Mouse (Mus musculus) forebrain, embryonic 16.5 days (tissue): ENCODE measurements around the gene Tsacc. TPM values are rescaled to one million over a fixed set of nuclear protein-coding genes. Genes with fewer than 3 reads are reported as not detected.

ENCODE experiments used
- ATAC-seq: fragments of 200-750 bp; cut with Nextera tagmentation; 2 replicates; pipeline ENCODE4 v1.8.0; 2017; ENCODE audit warnings: mild to moderate bottlenecking, moderate library complexity
- H3K27ac ChIP-seq: fragments of 300-500 bp; sonication (generic); 2 replicates; pipeline ENCODE4 v1.5.1; 2014; ENCODE audit warnings: low read length, control low read depth
- H3K27me3 ChIP-seq: fragments of 300-500 bp; sonication (generic); replicated peaks from 2 replicates; pipeline ENCODE4 v1.6.1; 2014; ENCODE audit warnings: low read length; ENCODE audit not compliant: control insufficient read depth, insufficient read depth
- H3K36me3 ChIP-seq: fragments of 300-500 bp; sonication (generic); 2 replicates; pipeline ENCODE4 v1.6.1; 2014; ENCODE audit not compliant: control insufficient read depth, insufficient read depth
- H3K4me1 ChIP-seq: fragments of 300-500 bp; sonication (generic); replicated peaks from 2 replicates; pipeline ENCODE4 v1.6.1; 2014; ENCODE audit warnings: low read length; ENCODE audit not compliant: control insufficient read depth, insufficient read depth
- H3K4me2 ChIP-seq: fragments of 300-500 bp; sonication (generic); 2 replicates; pipeline ENCODE4 v1.6.1; 2014; ENCODE audit warnings: mild to moderate bottlenecking, low read length, control low read depth
- H3K4me3 ChIP-seq: fragments of 300-500 bp; sonication (generic); replicated peaks from 2 replicates; pipeline ENCODE4 v1.5.1; 2014; ENCODE audit warnings: mild to moderate bottlenecking, low read length, control low read depth
- H3K9ac ChIP-seq: fragments of 300-500 bp; sonication (generic); replicated peaks from 2 replicates; pipeline ENCODE4 v1.6.1; 2014; ENCODE audit warnings: low read depth, low read length, control low read depth
- H3K9me3 ChIP-seq: fragments of 300-500 bp; sonication (generic); 2 replicates; pipeline ENCODE4 v1.6.1; 2016; ENCODE audit warnings: low read length; ENCODE audit not compliant: control insufficient read depth
- WGBS: fragments of 180-500 bp; shearing (Covaris S2); extraction: QIAGEN DNeasy Blood & Tissue Kit; methylation state at CpG from one replicate; pipeline ENCODE4 v1.1.7; 2014; 5-methylcytosine and 5-hydroxymethylcytosine counted together
- polyA plus RNA-seq: library from polyadenylated mRNA; unstranded; fragments of >200 nt; fragmentation: Nextera tagmentation; extraction: Ambion mirVana; gene quantifications from 2 replicates; pipeline ENCODE4 v1.2.1, GENCODE M21; 2015

Tsacc gene
- polyA plus RNA-seq, result 8.5 and 10.4 TPM in 2 replicates

DNA sequence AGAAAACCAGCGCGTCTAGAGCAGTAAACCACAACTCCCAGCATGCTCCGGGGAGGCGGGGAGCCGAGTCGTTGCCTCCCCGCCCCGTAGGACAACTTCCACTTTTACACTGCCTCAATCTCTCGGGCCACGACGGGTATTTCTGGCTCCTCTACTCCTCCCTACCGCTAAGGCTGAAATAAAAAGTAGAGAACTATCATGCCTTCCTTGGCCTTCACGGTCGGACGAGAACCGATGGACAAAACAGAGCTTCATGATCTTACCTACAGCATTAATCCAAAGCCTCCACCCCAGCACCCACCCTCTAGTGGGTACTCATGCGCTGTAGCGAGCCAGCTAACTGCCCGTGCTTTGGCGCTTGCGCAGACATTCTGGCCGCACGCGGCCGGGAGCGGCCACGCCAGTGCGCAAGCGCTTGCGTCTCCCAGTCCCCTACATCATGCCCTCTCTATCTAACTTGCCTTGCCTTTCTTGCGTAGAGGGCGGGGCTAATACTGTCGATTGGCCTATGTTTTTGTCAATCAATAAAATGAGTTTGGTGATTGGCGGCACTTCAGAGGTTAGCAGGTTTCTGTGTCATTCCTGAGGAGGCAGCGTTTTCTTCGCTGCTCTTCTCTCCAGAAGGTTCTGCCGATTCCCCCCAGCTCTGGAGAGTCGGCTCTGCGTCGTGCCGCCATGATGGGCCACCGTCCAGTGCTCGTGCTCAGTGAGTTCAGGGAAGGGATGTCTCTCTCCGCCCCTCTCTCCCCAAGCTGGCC lies at the start of gene Tsacc, which contains the start of gene Cct3:
TSS of gene Tsacc (minus strand) at position 439 of the 758 bp plus-strand sequence.
TSS of gene Cct3 (plus strand) at position 556 of the 758 bp plus-strand sequence.
- peak within 1 kb of the TSS; percentile 72 for H3K4me2 ChIP-seq
- H3K4me3 ChIP-seq, result peak within 1 kb of the TSS; percentile 57
- peak within 1 kb of the TSS; percentile 89 for H3K27ac ChIP-seq
- peak within 1 kb of the TSS; percentile 66 for H3K9ac ChIP-seq
- H3K4me1 ChIP-seq, result peaks cover 15% of the 10 kb centered on the region
- ATAC-seq, result peak; percentile 99
- WGBS, result under 1% methylated on average over 44 of the region's 44 CpGs
- no peaks in the 10 kb centered on the region for H3K27me3 ChIP-seq
- no peaks in the 10 kb centered on the region for H3K9me3 ChIP-seq
- H3K36me3 ChIP-seq, result peaks cover 18% of the 10 kb centered on the region

GRCm38 (mm10) chr3:88339006-88339405 lies 42.2 kb upstream of the Tsacc start:
- H3K36me3 ChIP-seq, result peaks cover 20% of the 10 kb centered on the region
- H3K9me3 ChIP-seq, result no peaks in the 10 kb centered on the region
- H3K4me3 ChIP-seq, result no peak overlapping the region
- ATAC-seq, result no peak
- H3K4me2 ChIP-seq, result no peak overlapping the region
- no peak overlapping the region for H3K9ac ChIP-seq
- H3K27ac ChIP-seq, result no peak overlapping the region
- 67% methylated on average over 3 of the region's 3 CpGs for WGBS
- H3K4me1 ChIP-seq, result peaks cover 20% of the 10 kb centered on the region
- no peaks in the 10 kb centered on the region for H3K27me3 ChIP-seq

DNA sequence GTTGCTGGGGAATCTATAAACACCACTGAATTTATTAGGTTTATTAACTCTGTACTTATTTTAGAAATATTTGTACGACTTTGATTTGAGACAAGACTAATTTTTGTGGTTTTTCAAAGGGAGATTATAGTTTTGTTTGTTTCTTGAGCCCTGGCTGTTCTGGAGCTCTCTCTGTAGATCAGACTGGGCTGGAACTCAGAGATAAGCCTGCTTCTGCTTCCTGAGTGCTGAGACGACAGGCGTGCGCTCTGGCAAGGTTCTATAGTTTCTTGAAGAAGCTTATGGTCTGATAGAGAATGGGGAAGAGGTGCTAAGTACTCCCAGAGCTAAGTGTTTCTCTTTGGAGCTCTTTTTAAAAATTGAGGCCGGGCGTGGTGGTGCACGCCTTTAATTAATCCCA lies 41.5 kb upstream of the Tsacc start:
- no peak overlapping the region for H3K27ac ChIP-seq
- H3K36me3 ChIP-seq, result peaks cover 13% of the 10 kb centered on the region
- no peak overlapping the region for H3K9ac ChIP-seq
- H3K4me3 ChIP-seq, result no peak overlapping the region
- no peak for ATAC-seq
- 96% methylated on average over 7 of the region's 7 CpGs for WGBS
- H3K9me3 ChIP-seq, result no peaks in the 10 kb centered on the region
- peaks cover 20% of the 10 kb centered on the region for H3K4me1 ChIP-seq
- no peaks in the 10 kb centered on the region for H3K27me3 ChIP-seq
- H3K4me2 ChIP-seq, result no peak overlapping the region

GRCm38 (mm10) chr3:88337367-88338020 lies 40.7 kb upstream of the Tsacc start:
- Histone ChIP-seq H3K4me3 (no peak overlapping the region), H3K4me1 (peaks cover 20% of the 10 kb centered on the region), H3K9me3 (no peaks in the 10 kb centered on the region), H3K36me3 (peaks cover 5% of the 10 kb centered on the region; the same call in 1 of the 2 replicates), H3K27me3 (no peaks in the 10 kb centered on the region), H3K9ac (no peak overlapping the region), H3K4me2 (no peak overlapping the region), H3K27ac (no peak overlapping the region)
- no peak for ATAC-seq
- WGBS, result 90% methylated on average over 11 of the region's 11 CpGs

DNA sequence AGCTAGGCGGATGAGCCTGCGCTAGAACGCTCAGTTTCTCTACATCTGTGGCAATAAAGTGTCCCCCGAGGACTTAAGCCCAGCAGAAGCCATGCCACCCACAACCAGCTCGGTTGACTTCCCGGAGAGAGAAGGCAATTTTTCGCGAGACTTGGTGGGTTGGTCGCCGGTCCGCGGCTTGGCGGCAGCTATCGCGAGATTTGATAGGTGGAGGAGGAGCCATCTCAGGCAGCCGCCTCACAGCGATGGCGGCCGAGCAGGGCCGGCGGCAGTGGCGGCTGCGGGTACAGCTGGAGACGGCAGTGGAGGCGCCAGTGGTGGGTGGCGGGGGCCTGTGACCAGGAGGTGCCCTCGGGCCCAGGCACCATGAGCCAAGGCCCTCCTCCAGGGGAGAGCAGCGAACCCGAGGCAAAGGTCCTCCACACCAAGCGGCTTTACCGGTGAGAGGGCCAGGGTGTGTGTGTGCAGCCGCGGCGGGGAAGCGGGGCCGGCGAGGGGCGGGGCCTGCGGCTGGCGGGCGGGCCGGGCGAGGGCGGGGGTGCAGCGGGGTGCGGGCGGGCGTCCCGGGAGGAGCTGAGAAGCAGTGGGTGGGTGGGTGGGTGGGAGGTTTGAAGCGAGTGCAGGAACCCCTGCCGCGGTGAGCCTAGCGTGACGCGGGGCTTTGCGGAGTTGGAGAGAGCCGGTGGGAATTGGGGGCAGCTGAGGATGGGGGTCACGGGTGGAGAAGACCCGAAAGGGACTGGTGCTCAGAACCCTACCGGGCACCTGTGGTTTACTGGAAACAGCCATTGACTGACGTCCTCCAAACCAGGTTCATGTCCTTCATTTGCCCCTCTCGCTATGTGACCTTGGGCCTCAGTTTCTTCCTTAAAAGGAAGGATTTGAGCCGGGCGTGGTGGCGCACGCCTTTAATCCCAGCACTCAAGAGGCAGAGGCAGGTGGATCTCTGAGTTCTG lies 39.5 kb upstream of the Tsacc start, which contains the start of the genes Tmem79 and Smg5:
TSS of gene Tmem79 (minus strand) at position 91 of the 956 bp plus-strand sequence.
TSS of gene Smg5 (plus strand) at position 203 of the 956 bp plus-strand sequence.
- Histone ChIP-seq H3K9ac (peak within 1 kb of the TSS; percentile 98), H3K27me3 (no peaks in the 10 kb centered on the region), H3K9me3 (no peaks in the 10 kb centered on the region), H3K4me2 (peak within 1 kb of the TSS; percentile 78), H3K4me3 (peak within 1 kb of the TSS; percentile 54), H3K27ac (peak within 1 kb of the TSS; percentile 95), H3K36me3 (no peaks in the 10 kb centered on the region), H3K4me1 (peaks cover 20% of the 10 kb centered on the region)
- WGBS, result 2% methylated on average over 57 of the region's 66 CpGs
- ATAC-seq, result peak; percentile 97

GRCm38 (mm10) chr3:88335436-88336053 lies 38.7 kb upstream of the Tsacc start:
- peak overlapping the region; percentile 78 for H3K4me2 ChIP-seq
- WGBS, result 1% methylated on average over 27 of the region's 27 CpGs
- ATAC-seq, result no peak; the same call in none of the 2 replicates
- H3K9me3 ChIP-seq, result no peaks in the 10 kb centered on the region
- no peaks in the 10 kb centered on the region for H3K27me3 ChIP-seq
- H3K27ac ChIP-seq, result peak overlapping the region; percentile 64
- H3K36me3 ChIP-seq, result no peaks in the 10 kb centered on the region
- H3K4me3 ChIP-seq, result peak overlapping the region; percentile 54
- H3K4me1 ChIP-seq, result peaks cover 20% of the 10 kb centered on the region
- H3K9ac ChIP-seq, result peak overlapping the region; percentile 98

DNA sequence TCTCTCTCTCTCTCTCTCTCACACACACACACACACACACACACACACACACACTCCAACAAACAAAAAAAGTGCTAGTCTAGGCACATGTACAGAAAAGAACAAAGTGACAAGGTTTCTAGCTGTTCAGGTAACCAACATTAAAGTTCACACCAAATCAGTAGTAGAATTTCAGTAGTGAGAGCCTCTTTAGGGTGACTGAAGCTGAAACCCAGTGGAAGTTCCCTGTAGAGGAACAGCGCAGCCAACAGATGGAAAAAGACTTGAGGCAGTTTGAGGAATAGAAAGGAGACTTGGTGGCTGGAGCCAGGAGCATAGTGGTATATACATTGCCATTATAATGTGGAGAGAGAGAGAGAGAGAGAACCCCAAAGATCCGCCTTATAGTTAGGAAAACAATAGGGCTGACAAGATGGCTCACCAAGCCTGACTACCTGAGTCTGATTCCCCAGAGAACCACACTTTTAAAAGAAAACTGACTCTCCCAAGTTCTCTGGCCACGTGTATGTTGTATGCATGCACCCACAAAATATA lies 38.2 kb upstream of the Tsacc start:
- no peaks in the 10 kb centered on the region for H3K9me3 ChIP-seq
- H3K27ac ChIP-seq, result no peak overlapping the region
- H3K4me2 ChIP-seq, result peak overlapping the region; percentile 78
- H3K4me1 ChIP-seq, result peaks cover 20% of the 10 kb centered on the region
- peak overlapping the region; percentile 54 for H3K4me3 ChIP-seq
- H3K9ac ChIP-seq, result peak overlapping the region; percentile 98
- no peaks in the 10 kb centered on the region for H3K36me3 ChIP-seq
- ATAC-seq, result no peak
- H3K27me3 ChIP-seq, result no peaks in the 10 kb centered on the region
- WGBS, result 32% methylated on average over 3 of the region's 3 CpGs

DNA sequence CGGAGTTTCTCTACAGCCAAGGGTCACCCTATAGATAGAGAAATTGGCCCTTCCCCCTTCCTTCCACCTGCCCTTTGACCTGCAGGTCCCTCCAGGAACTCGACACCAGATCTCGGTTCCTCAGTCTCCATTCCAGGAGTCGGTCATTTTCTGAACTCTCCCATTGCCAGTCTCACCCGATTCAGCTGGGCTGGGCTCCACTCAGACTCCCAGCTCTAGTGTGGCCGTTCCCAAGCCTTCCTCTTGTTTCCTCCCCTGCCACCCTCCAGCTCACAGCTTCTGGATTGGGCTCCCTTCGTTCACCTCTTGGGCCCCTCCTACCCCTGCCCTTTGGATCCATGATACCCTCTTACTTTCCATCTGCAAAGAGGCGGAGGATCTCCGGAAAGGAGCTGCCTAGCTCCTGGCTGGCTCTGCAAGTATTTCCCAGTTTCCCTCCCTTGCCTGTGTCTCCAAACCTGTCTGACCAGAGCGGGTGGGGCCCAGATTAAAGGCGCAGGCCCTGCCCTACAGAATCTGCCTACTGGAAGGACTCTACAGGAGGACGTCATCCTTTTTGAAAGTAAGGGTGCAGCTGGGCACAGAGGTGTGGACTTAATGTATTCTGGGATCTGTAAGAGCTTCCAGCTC lies 37.3 kb upstream of the Tsacc start:
- Histone ChIP-seq H3K27me3 (no peaks in the 10 kb centered on the region), H3K4me1 (peaks cover 20% of the 10 kb centered on the region), H3K4me2 (no peak overlapping the region), H3K36me3 (no peaks in the 10 kb centered on the region), H3K27ac (no peak overlapping the region), H3K4me3 (no peak overlapping the region), H3K9me3 (no peaks in the 10 kb centered on the region), H3K9ac (no peak overlapping the region)
- WGBS, result 65% methylated on average over 12 of the region's 12 CpGs
- no peak for ATAC-seq
